22 mouse cellular contexts compared by ENCODE assay signal in the genomic region with DNA sequence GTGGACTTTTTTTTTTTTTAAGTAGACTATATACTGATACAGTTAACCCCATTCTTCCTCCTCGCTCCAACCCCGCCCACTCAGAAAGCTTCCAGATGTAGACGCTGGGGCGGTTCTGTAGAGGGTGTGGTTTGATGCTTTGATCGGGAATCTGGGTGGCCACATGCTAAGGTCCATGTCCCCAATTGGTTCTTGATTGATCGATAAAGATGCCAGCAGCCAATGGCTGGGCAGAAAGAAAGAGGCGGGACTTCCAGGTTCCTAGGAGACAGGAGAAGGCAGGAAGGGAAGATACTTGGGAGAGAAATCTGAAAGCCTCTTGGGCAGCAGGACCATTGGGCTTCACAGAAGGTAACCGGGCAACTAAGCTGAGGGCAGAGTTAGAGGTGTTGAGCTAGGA. TPM values are rescaled to one million over a fixed set of nuclear protein-coding genes. Genes with fewer than 3 reads are reported as not detected.
A peak's percentile ranks its signal among the peaks of the same experiment; 100 is the strongest.
DNase-seq lines count a peak whose midpoint lies in the region; ATAC-seq and TF ChIP-seq lines count a peak whose summit lies in the region.
"Had no signal": no experiment of that assay in that cellular context is flagged by ENCODE, and none has a peak within 500 bp of the region (broad histone marks: within the 10 kb centered on the region; RNA-seq: fewer than 3 reads in every experiment).

No protein-coding gene starts in this region.

- no peaks in the 10 kb centered on the region for H3K79me2 ChIP-seq in CH12.LX (replicated peaks; ENCODE audit: control insufficient read depth, extremely low read depth, insufficient read depth, poor library complexity, severe bottlenecking)

- TF ChIP-seq EP300 in CH12.LX (IDR thresholded peaks at IDR 0.05; ENCODE audit: low read length): no peak

- no peak overlapping the region for H3K27ac ChIP-seq in hindbrain, embryonic 11.5 days (ENCODE audit: low read depth, low read length)
- H3K27ac ChIP-seq in hindbrain, embryonic 13.5 days: no peak overlapping the region
- H3K27ac ChIP-seq in CH12.LX (ENCODE audit: insufficient read depth, low read depth): no peak overlapping the region
- no peak overlapping the region for H3K27ac ChIP-seq in midbrain, embryonic 14.5 days (replicated peaks; ENCODE audit: low read depth, low read length)
- H3K27ac ChIP-seq: limb, embryonic 13.5 days; midbrain, embryonic 10.5 days; neural tube, embryonic 13.5 days had no signal

- ATAC-seq in hindbrain, embryonic 11.5 days (ENCODE audit: low FRiP score): 0 out of 2 replicates have a peak, but pooled peaks have one; percentile 17
- no peak for ATAC-seq in hindbrain, embryonic 13.5 days (ENCODE audit: low FRiP score)
- no peak for ATAC-seq in midbrain, embryonic 14.5 days (ENCODE audit: low FRiP score, low TSS enrichment)
- ATAC-seq: forebrain, postnatal 0 days had no signal

- no peaks in the 10 kb centered on the region for H3K9me3 ChIP-seq in hindbrain, embryonic 11.5 days (ENCODE audit: control insufficient read depth, low read length)
- no peaks in the 10 kb centered on the region for H3K9me3 ChIP-seq in hindbrain, embryonic 13.5 days
- H3K9me3 ChIP-seq in CH12.LX (replicated peaks; ENCODE audit: low read length): no peaks in the 10 kb centered on the region
- H3K9me3 ChIP-seq in midbrain, embryonic 14.5 days (ENCODE audit: control insufficient read depth, low read length): no peaks in the 10 kb centered on the region
- H3K9me3 ChIP-seq: limb, embryonic 13.5 days; midbrain, embryonic 10.5 days; neural tube, embryonic 13.5 days had no signal

- no peaks in the 10 kb centered on the region for H3K36me3 ChIP-seq in hindbrain, embryonic 11.5 days (ENCODE audit: control insufficient read depth, insufficient read depth, low read length)
- H3K36me3 ChIP-seq in hindbrain, embryonic 13.5 days: no peaks in the 10 kb centered on the region
- no peaks in the 10 kb centered on the region for H3K36me3 ChIP-seq in CH12.LX (replicated peaks in 1 of 2; ENCODE audit: control insufficient read depth in 1 of 2, insufficient read depth in 1 of 2, low read length in 1 of 2)
- no peaks in the 10 kb centered on the region for H3K36me3 ChIP-seq in midbrain, embryonic 14.5 days (ENCODE audit: control insufficient read depth, insufficient read depth, low read length)
- H3K36me3 ChIP-seq: limb, embryonic 13.5 days; midbrain, embryonic 10.5 days; neural tube, embryonic 13.5 days had no signal

- in situ Hi-C loops in CH12.LX (cut with MboI; ENCODE audit: low pct_ligation_motif_present, low pct_unique_long_range_greater_than_20kb, low sequenced_read_pairs): loop anchor here (5.0 kb wide), 1 partner anchor 183 kb away; no protein-coding TSS in a partner anchor

- H3K4me3 ChIP-seq in hindbrain, embryonic 11.5 days (ENCODE audit: low read depth, low read length): no peak overlapping the region
- H3K4me3 ChIP-seq in hindbrain, embryonic 13.5 days: no peak overlapping the region
- no peak overlapping the region for H3K4me3 ChIP-seq in CH12.LX (replicated peaks in 1 of 3; ENCODE audit: low read depth in 2 of 3, low read length in 2 of 3, poor library complexity in 1 of 3)
- no peak overlapping the region for H3K4me3 ChIP-seq in midbrain, embryonic 14.5 days (replicated peaks; ENCODE audit: low read depth, low read length)
- H3K4me3 ChIP-seq: erythroblast, embryonic 14.5 days; limb, embryonic 13.5 days; midbrain, embryonic 10.5 days; neural tube, embryonic 13.5 days had no signal

- no peak for TF ChIP-seq POLR2A in CH12.LX (IDR thresholded peaks at IDR 0.05; ENCODE audit: low read depth, low read length)

- no peaks in the 10 kb centered on the region for H3K4me1 ChIP-seq in hindbrain, embryonic 11.5 days (replicated peaks; ENCODE audit: control insufficient read depth, insufficient read depth, low read length)
- H3K4me1 ChIP-seq in hindbrain, embryonic 13.5 days (replicated peaks): no peaks in the 10 kb centered on the region
- H3K4me1 ChIP-seq in CH12.LX (ENCODE audit: control insufficient read depth in 1 of 2, insufficient read depth in 2 of 2): peaks cover 4 to 5% of the 10 kb centered on the region in 2 experiments; a peak in 2 of 4 replicates
- no peaks in the 10 kb centered on the region for H3K4me1 ChIP-seq in midbrain, embryonic 14.5 days (ENCODE audit: control insufficient read depth, insufficient read depth, low read length)
- H3K4me1 ChIP-seq: midbrain, embryonic 10.5 days; neural tube, embryonic 13.5 days had no signal

- dilution Hi-C loops in CH12.LX (cut with MboI; ENCODE audit: extremely low pct_ligation_motif_present, extremely low pct_unique_long_range_greater_than_20kb, low sequenced_read_pairs): no loop called here

- no peak for TF ChIP-seq CTCF in CH12.LX (conservative IDR thresholded peaks at IDR 0.05 in 1 of 2, IDR thresholded peaks at IDR 0.05 in 1 of 2; ENCODE audit: low read depth in 2 of 2, low read length in 2 of 2)

- H3K9ac ChIP-seq in hindbrain, embryonic 11.5 days (ENCODE audit: low read depth, low read length): no peak overlapping the region
- H3K9ac ChIP-seq in hindbrain, embryonic 13.5 days: no peak overlapping the region
- H3K9ac ChIP-seq in CH12.LX (ENCODE audit: insufficient read depth, low read depth): no peak overlapping the region
- no peak overlapping the region for H3K9ac ChIP-seq in midbrain, embryonic 14.5 days (replicated peaks; ENCODE audit: low read length)
- H3K9ac ChIP-seq: forebrain, postnatal 0 days; limb, embryonic 13.5 days; neural tube, embryonic 13.5 days had no signal

- no peaks in the 10 kb centered on the region for H3K27me3 ChIP-seq in hindbrain, embryonic 11.5 days (ENCODE audit: control insufficient read depth, insufficient read depth, low read length)
- H3K27me3 ChIP-seq in hindbrain, embryonic 13.5 days: no peaks in the 10 kb centered on the region
- no peaks in the 10 kb centered on the region for H3K27me3 ChIP-seq in CH12.LX (replicated peaks)
- no peaks in the 10 kb centered on the region for H3K27me3 ChIP-seq in midbrain, embryonic 14.5 days (ENCODE audit: control insufficient read depth, insufficient read depth, low read length)
- H3K27me3 ChIP-seq: limb, embryonic 13.5 days; neural tube, embryonic 13.5 days had no signal

- H3K4me2 ChIP-seq in hindbrain, embryonic 11.5 days (replicated peaks; ENCODE audit: low read depth, low read length): no peak overlapping the region
- no peak overlapping the region for H3K4me2 ChIP-seq in hindbrain, embryonic 13.5 days
- H3K4me2 ChIP-seq in CH12.LX (ENCODE audit: insufficient read depth, low read depth, poor library complexity, severe bottlenecking): no peak overlapping the region
- no peak overlapping the region for H3K4me2 ChIP-seq in midbrain, embryonic 14.5 days (ENCODE audit: low read length)
- H3K4me2 ChIP-seq: limb, embryonic 13.5 days; neural tube, embryonic 13.5 days had no signal

- DNase-seq in hindbrain, embryonic 11.5 days (ENCODE audit: low spot score): peak; percentile 8
- no peak for DNase-seq in CH12.LX (ENCODE audit: extremely low read depth)
- DNase-seq in MN1 (ENCODE audit: low spot score): peak; percentile 55
- DNase-seq in embryo, embryonic 9.5 days (ENCODE audit: extremely low spot score): peak; percentile 16
- DNase-seq in layer of hippocampus, adult 9-10 months (ENCODE audit: low spot score): no peak
- no peak for DNase-seq in layer of hippocampus, postnatal 14 days (ENCODE audit: low spot score in 2 of 2)
- no peak for DNase-seq in midbrain, embryonic 14.5 days
- DNase-seq: B cell, adult 2 months; cerebellum, adult 9-10 months; forebrain, postnatal 0 days; heart, postnatal 4 days; kidney, adult 18-20 months; kidney, postnatal 14 days; layer of hippocampus, adult 9-11 months; lung, adult 18-20 months; lung, postnatal 36 days; right cerebral cortex, postnatal 25 days had no signal

- 59% methylated on average over 8 of the region's 8 CpGs for WGBS in hindbrain, embryonic 11.5 days
- 53% methylated on average over 8 of the region's 8 CpGs for WGBS in hindbrain, embryonic 13.5 days
- 51% methylated on average over 8 of the region's 8 CpGs for WGBS in midbrain, embryonic 14.5 days

- no peak for TF ChIP-seq RAD21 in CH12.LX (IDR thresholded peaks at IDR 0.05; ENCODE audit: low read depth, low read length)

TF ChIP-seq in CH12.LX, 34 proteins besides CTCF, POLR2A, EP300 and RAD21:
- TF ChIP-seq MEF2A (IDR thresholded peaks at IDR 0.05; ENCODE audit: borderline replicate concordance, low read depth, low read length) (no peak), CHD2 (IDR thresholded peaks at IDR 0.05; ENCODE audit: low read length) (0 out of 2 replicates have a peak, but pooled peaks have one; percentile 35), MAZ (IDR thresholded peaks at IDR 0.05; ENCODE audit: low read depth, low read length) (0 out of 2 replicates have a peak, but pooled peaks have one; percentile 19), MAFK (IDR thresholded peaks at IDR 0.05; ENCODE audit: insufficient replicate concordance, low read length) (no peak), NELFE (IDR thresholded peaks at IDR 0.05; ENCODE audit: low read depth, low read length) (no peak), ETS1 (conservative IDR thresholded peaks at IDR 0.05; ENCODE audit: low read depth, low read length) (no peak)
TF ChIP-seq in CH12.LX: peak in this region for 2.

RNA-seq across cellular contexts. Expression of a gene that starts 7.4 kb away (rescaled TPM):
- 3.3 and 4.3 TPM in 2 replicates for polyA plus RNA-seq in hindbrain, embryonic 11.5 days (2014; fragmentation: Nextera tagmentation; extraction: Ambion mirVana)
- 2.9 and 3.9 TPM in 2 replicates for polyA plus RNA-seq in hindbrain, embryonic 13.5 days (2015; fragmentation: Nextera tagmentation; extraction: Ambion mirVana)
- total RNA-seq in CH12.LX (2012; rRNA removed): 1.5 and 1.9 TPM in 2 replicates
- total RNA-seq in CH12.LX (2014; rRNA removed): 3.9 and 5.1 TPM in 2 replicates
- 3.1 and 3.5 TPM in 2 replicates for polyA plus RNA-seq in CH12.LX (2012; ENCODE audit: insufficient read length, low read depth)
- 1 to 10 TPM; 4.4 to 4.7 TPM for total RNA-seq in layer of hippocampus, postnatal 14 days (2021)
- 1.8 and 1.9 TPM in 2 replicates for polyA plus RNA-seq in midbrain, embryonic 14.5 days (2014; fragmentation: Nextera tagmentation; extraction: Ambion mirVana)
- polyA plus RNA-seq: erythroblast, embryonic 14.5 days had no signal

Comparison
In these comparisons a context has a peak if more than half of its experiments do, and no peak if none do; other contexts are left out.
1. DNase-seq: peak in hindbrain, embryonic 11.5 days (single experiment), MN1 (single experiment) and embryo, embryonic 9.5 days (single experiment); none in CH12.LX (single experiment), layer of hippocampus, adult 9-10 months (single experiment), layer of hippocampus, postnatal 14 days (0 of 2) and midbrain, embryonic 14.5 days (single experiment).